Mouse (Mus musculus) left cerebral cortex, adult 9 months (tissue): ENCODE results near the gene Cpb2.
A peak's percentile ranks its signal among the peaks of the same experiment; 100 is the strongest.

Experiments used
- DNase-seq, 2 experiments: peaks; one replicate each; pipeline ENCODE4 v3.0.0; 2022; ENCODE audit warnings: low spot score in 2 of 2

Gene Cpb2

GRCm38 (mm10) chr14:75246024-75247000 lies 4.2 kb downstream of the Cpb2 start:
- no peak for DNase-seq

GRCm38 (mm10) chr14:75250432-75250831 lies 8.3 kb downstream of the Cpb2 start:
- DNase-seq = no peak

GRCm38 (mm10) chr14:75256521-75256920 lies 14.4 kb downstream of the Cpb2 start:
- DNase-seq = no peak

- DNase-seq = no peak
Observed at GRCm38 (mm10) chr14:75269531-75269930, 27.4 kb downstream of the Cpb2 start.

- DNase-seq = no peak
Observed at GRCm38 (mm10) chr14:75279716-75280115, 37.6 kb downstream of the Cpb2 start.

GRCm38 (mm10) chr14:75280406-75280805 lies 38.3 kb downstream of the Cpb2 start:
- no peak for DNase-seq

GRCm38 (mm10) chr14:75283609-75284192 lies 41.6 kb downstream of the Cpb2 start:
- DNase-seq = no peak

- DNase-seq = peak; percentile 84 to 96
Observed at GRCm38 (mm10) chr14:75284193-75284915, 42.3 kb downstream of the Cpb2 start, which contains the start of gene Zc3h13. TSS of gene Zc3h13 (plus strand) at chr14:75284373.

- DNase-seq = no peak
Observed at GRCm38 (mm10) chr14:75301081-75301480, 59.0 kb downstream of the Cpb2 start.

- DNase-seq = no peak
Observed at GRCm38 (mm10) chr14:75303807-75304206, 61.7 kb downstream of the Cpb2 start.

- DNase-seq = no peak
Observed at GRCm38 (mm10) chr14:75307855-75308254, 65.8 kb downstream of the Cpb2 start.

GRCm38 (mm10) chr14:75309336-75309992 lies 67.4 kb downstream of the Cpb2 start:
- DNase-seq = no peak

GRCm38 (mm10) chr14:75314484-75314883 lies 72.4 kb downstream of the Cpb2 start:
- no peak for DNase-seq

GRCm38 (mm10) chr14:75318736-75319135 lies 76.6 kb downstream of the Cpb2 start:
- no peak for DNase-seq

GRCm38 (mm10) chr14:75320269-75320668 lies 78.2 kb downstream of the Cpb2 start:
- DNase-seq = no peak

- no peak for DNase-seq
Observed at GRCm38 (mm10) chr14:75323354-75323753, 81.3 kb downstream of the Cpb2 start.

- no peak for DNase-seq
Observed at GRCm38 (mm10) chr14:75328062-75328461, 86.0 kb downstream of the Cpb2 start.

GRCm38 (mm10) chr14:75330621-75331020 lies 88.5 kb downstream of the Cpb2 start:
- DNase-seq = no peak
